Mouse (Mus musculus) leukemia stem cell, adult 10-12 weeks (primary cell): ENCODE results near the gene Plxnc1. TPM values are rescaled to one million over a fixed set of nuclear protein-coding genes. Genes with fewer than 3 reads are reported as not detected.

Source experiments
- polyA plus RNA-seq: library from polyadenylated mRNA; stranded (reverse); fragments of >175 nt; gene quantifications from 2 replicates; pipeline ENCODE4 v1.2.3, GENCODE M21; 2012; ENCODE audit warnings: low replicate concordance

Plxnc1 gene
- 5.3 and 8.5 TPM in 2 replicates for polyA plus RNA-seq

GRCm38 (mm10) chr10:94944691-94945205 lies at the start of gene Plxnc1:
Gene Plxnc1, minus strand, starts transcription at chr10:94944835.

